Mouse (Mus musculus): ENCODE measurements around the gene Gm28845. TPM values are rescaled to one million over a fixed set of nuclear protein-coding genes. Genes with fewer than 3 reads are reported as not detected.

Gene Gm28845
- polyA plus RNA-seq, 1 experiment from 2014 or later, result not detected

- Histone ChIP-seq H3K4me1 (ENCODE audit: insufficient read depth) (no peaks in the 10 kb centered on the region), H3K9ac (no peak overlapping the region), H3K27ac (ENCODE audit: low read depth) (no peak overlapping the region), H3K9me3 (ENCODE audit: low read depth, low read length) (no peaks in the 10 kb centered on the region), H3K27me3 (ENCODE audit: insufficient read depth, low read length) (no peaks in the 10 kb centered on the region), H3K4me2 (no peak overlapping the region), H3K36me3 (ENCODE audit: insufficient read depth) (no peaks in the 10 kb centered on the region), H3K4me3 (ENCODE audit: low read depth, low read length) (no peak overlapping the region)
- WGBS, result 68% methylated on average over 2 of the region's 2 CpGs
- no peak for DNase-seq
- TF ChIP-seq CTCF (IDR thresholded peaks at IDR 0.05; ENCODE audit: low read depth), result no peak
- ATAC-seq (ENCODE audit: insufficient read depth), result no peak
These were observed 25.4 kb upstream of the Gm28845 start for GRCm38 (mm10) chr1:65144783-65145182.

GRCm38 (mm10) chr1:65137560-65137959 lies 18.2 kb upstream of the Gm28845 start:
- TF ChIP-seq CTCF (IDR thresholded peaks at IDR 0.05; ENCODE audit: low read depth), result no peak
- Histone ChIP-seq H3K4me3 (ENCODE audit: low read depth, low read length) (no peak overlapping the region), H3K4me2 (no peak overlapping the region), H3K27ac (ENCODE audit: low read depth) (no peak overlapping the region), H3K36me3 (ENCODE audit: insufficient read depth) (no peaks in the 10 kb centered on the region), H3K4me1 (ENCODE audit: insufficient read depth) (no peaks in the 10 kb centered on the region), H3K9me3 (ENCODE audit: low read depth, low read length) (no peaks in the 10 kb centered on the region), H3K9ac (no peak overlapping the region), H3K27me3 (ENCODE audit: insufficient read depth, low read length) (no peaks in the 10 kb centered on the region)
- 82% methylated on average over 6 of the region's 6 CpGs for WGBS
- DNase-seq, result no peak
- ATAC-seq (ENCODE audit: insufficient read depth), result no peak

DNA sequence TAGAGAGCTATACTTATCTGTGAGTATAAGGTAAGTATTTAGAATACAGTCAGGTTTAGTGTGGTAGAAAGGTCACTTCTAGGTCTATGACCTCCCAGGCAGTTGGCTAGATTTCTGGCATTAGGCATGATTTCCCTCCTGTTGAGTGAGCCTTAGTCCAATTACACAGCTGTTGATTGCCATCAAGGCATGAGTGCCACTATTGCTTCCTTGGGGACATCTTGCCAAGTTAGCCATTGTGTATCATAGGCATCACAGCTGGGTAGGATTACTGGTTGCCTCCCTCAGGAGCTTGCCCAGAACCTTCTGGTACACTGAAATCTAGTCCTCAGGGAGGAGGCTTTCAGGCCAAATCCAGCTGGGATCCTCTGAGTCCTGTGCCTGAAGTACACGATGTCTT lies 13.5 kb upstream of the Gm28845 start:
- no peak overlapping the region for H3K27ac ChIP-seq (ENCODE audit: low read depth)
- TF ChIP-seq CTCF (IDR thresholded peaks at IDR 0.05; ENCODE audit: low read depth), result no peak
- H3K36me3 ChIP-seq (ENCODE audit: insufficient read depth), result no peaks in the 10 kb centered on the region
- no peak overlapping the region for H3K4me2 ChIP-seq
- no peaks in the 10 kb centered on the region for H3K4me1 ChIP-seq (ENCODE audit: insufficient read depth)
- 82% methylated on average over 1 of the region's 1 CpGs for WGBS
- no peak for ATAC-seq (ENCODE audit: insufficient read depth)
- DNase-seq, result no peak
- H3K27me3 ChIP-seq (ENCODE audit: insufficient read depth, low read length), result no peaks in the 10 kb centered on the region
- no peak overlapping the region for H3K9ac ChIP-seq
- H3K4me3 ChIP-seq (ENCODE audit: low read depth, low read length), result no peak overlapping the region
- H3K9me3 ChIP-seq (ENCODE audit: low read depth, low read length), result no peaks in the 10 kb centered on the region

- Histone ChIP-seq H3K4me3 (ENCODE audit: low read depth, low read length) (no peak overlapping the region), H3K9ac (no peak overlapping the region), H3K4me2 (no peak overlapping the region), H3K27ac (ENCODE audit: low read depth) (no peak overlapping the region), H3K9me3 (ENCODE audit: low read depth, low read length) (no peaks in the 10 kb centered on the region), H3K27me3 (ENCODE audit: insufficient read depth, low read length) (no peaks in the 10 kb centered on the region), H3K36me3 (ENCODE audit: insufficient read depth) (no peaks in the 10 kb centered on the region), H3K4me1 (ENCODE audit: insufficient read depth) (no peaks in the 10 kb centered on the region)
- 91% methylated on average over 1 of the region's 1 CpGs for WGBS
- no peak for TF ChIP-seq CTCF (IDR thresholded peaks at IDR 0.05; ENCODE audit: low read depth)
- ATAC-seq (ENCODE audit: insufficient read depth), result no peak
- no peak for DNase-seq
These were observed 12.3 kb upstream of the Gm28845 start for GRCm38 (mm10) chr1:65131671-65132070.

DNA sequence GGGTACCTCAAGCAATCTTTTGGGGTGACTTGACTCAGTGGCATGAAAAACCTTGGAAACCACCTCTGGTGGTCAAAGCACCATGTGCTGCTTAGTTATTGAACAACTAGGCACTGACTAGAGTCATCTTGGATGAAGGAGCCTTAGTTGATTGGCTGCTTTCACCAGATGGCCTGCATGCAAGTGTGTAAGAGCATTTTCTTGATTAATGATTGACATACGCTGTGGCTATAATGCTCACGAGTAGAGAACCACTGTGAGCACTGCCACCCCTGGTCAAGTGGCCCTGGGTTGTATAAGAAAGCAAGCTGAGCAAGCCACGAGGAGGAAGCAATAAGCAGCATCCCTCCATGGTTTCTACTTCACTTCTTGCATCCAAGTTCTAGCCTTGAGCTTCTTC lies 10.9 kb upstream of the Gm28845 start:
- WGBS, result 63% methylated on average over 3 of the region's 3 CpGs
- H3K4me2 ChIP-seq, result no peak overlapping the region
- no peak overlapping the region for H3K4me3 ChIP-seq (ENCODE audit: low read depth, low read length)
- no peak overlapping the region for H3K27ac ChIP-seq (ENCODE audit: low read depth)
- no peak overlapping the region for H3K9ac ChIP-seq
- no peaks in the 10 kb centered on the region for H3K9me3 ChIP-seq (ENCODE audit: low read depth, low read length)
- no peak for TF ChIP-seq CTCF (IDR thresholded peaks at IDR 0.05; ENCODE audit: low read depth)
- DNase-seq (no peak), ATAC-seq (ENCODE audit: insufficient read depth) (no peak)
- no peaks in the 10 kb centered on the region for H3K27me3 ChIP-seq (ENCODE audit: insufficient read depth, low read length)
- no peaks in the 10 kb centered on the region for H3K36me3 ChIP-seq (ENCODE audit: insufficient read depth)
- no peaks in the 10 kb centered on the region for H3K4me1 ChIP-seq (ENCODE audit: insufficient read depth)

- ATAC-seq (ENCODE audit: insufficient read depth), result no peak
- no peak for DNase-seq
- H3K27me3 ChIP-seq (ENCODE audit: insufficient read depth, low read length), result no peaks in the 10 kb centered on the region
- no peaks in the 10 kb centered on the region for H3K36me3 ChIP-seq (ENCODE audit: insufficient read depth)
- H3K9me3 ChIP-seq (ENCODE audit: low read depth, low read length), result no peaks in the 10 kb centered on the region
- H3K4me2 ChIP-seq, result no peak overlapping the region
- no peak overlapping the region for H3K27ac ChIP-seq (ENCODE audit: low read depth)
- no peak overlapping the region for H3K9ac ChIP-seq
- TF ChIP-seq CTCF (IDR thresholded peaks at IDR 0.05; ENCODE audit: low read depth), result no peak
- H3K4me3 ChIP-seq (ENCODE audit: low read depth, low read length), result no peak overlapping the region
- 42% methylated on average over 3 of the region's 3 CpGs for WGBS
- H3K4me1 ChIP-seq (ENCODE audit: insufficient read depth), result no peaks in the 10 kb centered on the region
These were observed 10.3 kb upstream of the Gm28845 start for GRCm38 (mm10) chr1:65129634-65130180.

DNA sequence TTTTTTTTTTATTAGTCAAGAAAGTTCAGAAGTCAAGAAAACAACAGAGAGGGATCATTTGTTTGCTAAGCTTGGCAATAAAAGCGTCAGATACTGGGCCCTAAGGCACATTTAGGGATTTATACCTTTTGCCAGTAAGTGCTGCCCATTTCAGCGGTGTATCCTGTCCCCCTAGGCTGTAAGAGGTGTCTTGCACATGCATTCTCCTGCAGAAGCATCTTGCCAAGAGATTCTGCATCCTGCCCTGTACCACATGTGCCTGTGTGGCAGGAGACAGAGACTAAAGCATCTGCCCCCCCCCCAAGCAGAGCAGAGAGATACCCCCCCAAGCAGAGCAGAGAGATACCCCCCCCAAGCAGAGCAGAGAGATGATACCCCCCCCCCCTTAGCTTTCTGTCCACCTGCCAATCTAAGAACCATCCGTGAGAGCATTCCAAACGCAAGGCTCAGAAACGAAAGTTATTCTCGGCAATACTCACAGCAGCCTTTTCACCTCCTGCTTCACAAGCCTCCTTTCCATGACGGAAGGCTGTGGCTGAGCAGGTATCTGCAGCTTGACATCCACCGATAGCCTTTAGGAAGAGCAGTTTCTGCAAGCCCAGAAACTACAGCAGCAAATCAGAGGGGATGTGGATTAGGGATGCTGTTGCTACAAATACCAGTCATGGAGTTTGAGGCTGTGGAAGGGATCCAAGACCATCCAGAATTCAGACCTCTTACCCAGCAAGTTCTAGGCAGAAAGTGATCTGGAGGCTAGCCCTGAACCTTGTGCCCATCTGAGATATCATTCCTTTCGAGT lies 3.4 kb upstream of the Gm28845 start, which contains the start of gene D630023F18Rik:
Gene D630023F18Rik (minus strand): TSS at position 641 of the 799 bp plus-strand sequence.
- H3K9ac ChIP-seq, result no peak within 1 kb of the TSS

More for the DNA sequence above, 3.4 kb upstream of the Gm28845 start, which contains the start of gene D630023F18Rik:
- no peaks in the 10 kb centered on the region for H3K9me3 ChIP-seq (ENCODE audit: low read depth, low read length)
- H3K4me3 ChIP-seq (ENCODE audit: low read depth, low read length), result no peak within 1 kb of the TSS
- no peak within 1 kb of the TSS for H3K27ac ChIP-seq (ENCODE audit: low read depth)
- TF ChIP-seq CTCF (IDR thresholded peaks at IDR 0.05; ENCODE audit: low read depth), result no peak
- peak within 1 kb of the TSS; percentile 39 for H3K4me2 ChIP-seq
- no peaks in the 10 kb centered on the region for H3K36me3 ChIP-seq (ENCODE audit: insufficient read depth)
- DNase-seq, result no peak
- 15% methylated on average over 9 of the region's 9 CpGs for WGBS
- H3K4me1 ChIP-seq (ENCODE audit: insufficient read depth), result no peaks in the 10 kb centered on the region
- H3K27me3 ChIP-seq (ENCODE audit: insufficient read depth, low read length), result no peaks in the 10 kb centered on the region
- ATAC-seq (ENCODE audit: insufficient read depth), result no peak

Measured in lung, embryonic 14.5 days (tissue).